Mouse (Mus musculus): ENCODE data around the gene Olfr945. TPM values are rescaled to one million over a fixed set of nuclear protein-coding genes. Genes with fewer than 3 reads are reported as not detected.

The Olfr945 gene
- polyA plus RNA-seq (2012; ENCODE audit: low replicate concordance): not detected in 2 replicates

DNA sequence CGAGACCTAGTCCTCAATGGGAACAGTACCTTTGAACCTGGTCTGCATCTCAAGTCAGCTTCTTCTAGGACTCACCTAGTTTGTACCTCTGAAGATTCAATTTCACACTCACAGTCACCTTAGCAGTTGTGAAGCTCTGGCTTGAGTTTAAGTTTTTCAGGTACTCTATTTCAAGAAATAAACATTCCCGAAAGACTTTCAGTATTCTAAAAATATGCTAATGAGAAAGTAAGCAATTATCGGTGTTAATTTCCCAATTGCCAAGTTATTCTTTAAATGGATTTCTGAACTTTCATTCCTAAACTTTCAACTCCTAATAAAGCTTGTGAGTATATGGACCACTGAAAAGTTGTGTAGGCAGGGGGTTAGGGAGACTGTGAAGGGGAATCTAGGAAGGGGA lies at the start of gene Olfr945:
Olfr945 (minus strand) TSS at position 101 of the 400 bp plus-strand sequence.

DNA sequence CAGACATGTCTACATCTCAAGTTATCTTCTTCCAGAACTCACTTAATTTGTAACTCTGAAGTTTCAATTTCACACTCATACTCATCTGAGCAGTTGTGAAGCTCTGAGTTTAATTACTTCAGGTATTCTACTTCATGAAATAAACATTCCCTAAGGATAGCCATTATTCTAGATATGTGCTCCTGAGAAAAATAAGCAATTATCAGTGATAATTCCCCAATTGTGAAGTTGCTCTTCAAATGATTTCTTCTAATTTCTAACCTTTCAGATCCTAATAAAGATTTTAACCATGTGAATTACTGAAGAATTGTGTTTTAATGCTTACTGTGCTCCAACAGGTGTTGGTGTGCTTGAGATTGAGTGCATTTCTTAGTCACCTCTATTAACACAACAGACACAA lies 49.3 kb upstream of the Olfr945 start, which contains the start of gene Olfr948:
Olfr948 (minus strand) TSS at position 101 of the 400 bp plus-strand sequence.

DNA sequence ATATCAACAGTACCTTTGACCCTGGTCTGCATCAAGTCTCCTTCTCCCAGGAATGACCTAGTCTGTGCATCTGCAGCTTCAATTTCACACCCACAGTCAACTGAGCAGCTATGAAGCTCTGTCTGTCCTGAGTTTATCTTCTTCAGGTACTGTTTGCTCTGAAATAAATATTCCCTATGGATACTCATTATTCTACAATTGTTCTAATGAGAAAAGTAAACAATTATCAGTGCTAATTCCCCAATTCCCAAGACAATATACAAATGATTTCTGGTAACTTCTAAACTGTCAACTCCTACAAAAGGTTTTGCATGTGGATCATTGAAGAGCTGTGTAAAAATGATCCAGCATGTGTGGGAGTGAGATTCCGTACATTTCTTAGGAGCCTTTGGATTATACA lies 26.7 kb downstream of the Olfr945 start, which contains the start of gene Olfr1537:
Olfr1537 (minus strand) TSS at position 101 of the 400 bp plus-strand sequence.

Other genes starting within 250 kb of the Olfr945 start
- gene Olfr937, start 211.9 kb downstream of the Olfr945 start, polyA plus RNA-seq (2012; ENCODE audit: low replicate concordance): not detected in 2 replicates
- not detected in 2 replicates for gene Olfr938, start 197.9 kb downstream of the Olfr945 start, polyA plus RNA-seq (2012; ENCODE audit: low replicate concordance)
- gene Olfr27, start 148.7 kb downstream of the Olfr945 start, polyA plus RNA-seq (2012; ENCODE audit: low replicate concordance): not detected in 2 replicates
- gene Olfr943, start 110.5 kb downstream of the Olfr945 start, polyA plus RNA-seq (2012; ENCODE audit: low replicate concordance): 0.06 TPM in 1 of 2 replicates, not detected in the other
- gene Olfr944, start 74.9 kb downstream of the Olfr945 start, polyA plus RNA-seq (2012; ENCODE audit: low replicate concordance): not detected in 2 replicates
- gene Olfr1537, start 26.8 kb downstream of the Olfr945 start, polyA plus RNA-seq (2012; ENCODE audit: low replicate concordance): not detected in 2 replicates
- gene Olfr948, start 49.2 kb upstream of the Olfr945 start, polyA plus RNA-seq (2012; ENCODE audit: low replicate concordance): not detected in 2 replicates
- gene Olfr951, start 110.6 kb upstream of the Olfr945 start, polyA plus RNA-seq (2012; ENCODE audit: low replicate concordance): not detected in 2 replicates
- gene Olfr952, start 150.3 kb upstream of the Olfr945 start, polyA plus RNA-seq (2012; ENCODE audit: low replicate concordance): not detected in 2 replicates
- not detected in 2 replicates for gene Olfr954, start 179.9 kb upstream of the Olfr945 start, polyA plus RNA-seq (2012; ENCODE audit: low replicate concordance)
- not detected in 2 replicates for gene Olfr955, start 195.1 kb upstream of the Olfr945 start, polyA plus RNA-seq (2012; ENCODE audit: low replicate concordance)
- not detected in 2 replicates for gene Olfr44, start 217.2 kb upstream of the Olfr945 start, polyA plus RNA-seq (2012; ENCODE audit: low replicate concordance)
- not detected in 2 replicates for gene Olfr957, start 239.0 kb upstream of the Olfr945 start, polyA plus RNA-seq (2012; ENCODE audit: low replicate concordance)